Mouse (Mus musculus): ENCODE measurements around the gene Tas1r1. TPM values are rescaled to one million over a fixed set of nuclear protein-coding genes. Genes with fewer than 3 reads are reported as not detected.

Tas1r1 gene
- total and polyA plus RNA-seq, 3 experiments: 0.12 to 0.21 TPM; not detected in 1

DNA sequence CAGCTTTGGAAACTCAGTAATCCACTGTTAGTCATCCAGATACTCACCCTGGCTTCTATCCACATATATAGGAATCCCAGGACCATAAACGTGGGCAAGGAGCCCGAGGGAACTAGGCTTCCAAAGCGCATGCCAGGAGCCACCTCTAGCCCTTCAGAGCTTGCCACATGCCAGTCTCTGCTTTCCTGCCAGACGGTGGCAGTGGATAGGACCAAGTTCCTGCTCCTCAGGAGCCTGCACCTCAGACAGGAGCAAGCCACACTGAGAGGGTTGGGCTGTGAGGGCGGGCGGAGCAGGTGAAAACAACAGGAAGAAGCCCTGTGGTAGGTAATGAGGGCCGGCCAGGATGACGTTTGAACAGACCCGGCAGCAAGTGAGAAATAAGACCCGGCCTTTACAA is 52.5 kb downstream of the Tas1r1 start:
- no peak overlapping the region for H3K4me3 ChIP-seq (ENCODE audit: control insufficient read depth in 1 of 2, insufficient read depth in 1 of 2, low read depth in 2 of 2, low read length in 2 of 2)
- no peak overlapping the region for H3K27ac ChIP-seq (ENCODE audit: control insufficient read depth, low read depth, low read length)
- H3K9me3 ChIP-seq (replicated peaks; ENCODE audit: insufficient read depth, low read length): no peaks in the 10 kb centered on the region
- H3K79me2 ChIP-seq (ENCODE audit: control insufficient read depth, insufficient read depth, low read length, poor library complexity): peaks cover 7% of the 10 kb centered on the region; the same call in 1 of the 2 replicates
- H3K4me1 ChIP-seq (ENCODE audit: control insufficient read depth in 1 of 2, insufficient read depth in 2 of 2, low read length in 2 of 2): peaks cover 0 to 5% of the 10 kb centered on the region in 2 experiments; a peak in 3 of 4 replicates
- no peak for TF ChIP-seq ZNF384 (IDR thresholded peaks at IDR 0.05; ENCODE audit: low read depth, low read length)
- no peak for TF ChIP-seq HCFC1 (IDR thresholded peaks at IDR 0.05; ENCODE audit: low read depth, low read length)
- TF ChIP-seq CHD2 (IDR thresholded peaks at IDR 0.05; ENCODE audit: low read length): no peak
- TF ChIP-seq SIN3A (IDR thresholded peaks at IDR 0.05; ENCODE audit: low read length): no peak
- no peak for TF ChIP-seq JUND (IDR thresholded peaks at IDR 0.05; ENCODE audit: low read depth, low read length)
- no peak for TF ChIP-seq NELFE (IDR thresholded peaks at IDR 0.05; ENCODE audit: low read depth, low read length)
- TF ChIP-seq MAFK (IDR thresholded peaks at IDR 0.05; ENCODE audit: borderline replicate concordance, low read depth, low read length): no peak
- no peak for TF ChIP-seq E2F4 (IDR thresholded peaks at IDR 0.05; ENCODE audit: borderline replicate concordance, low read depth, low read length)
- no peak overlapping the region for H3K9ac ChIP-seq (ENCODE audit: control insufficient read depth, low read depth, low read length, poor library complexity, severe bottlenecking)
- no peak for DNase-seq (ENCODE audit: low read depth, low spot score)
- peaks cover 0 to 3% of the 10 kb centered on the region in 2 experiments; a peak in 2 of 4 replicates for H3K36me3 ChIP-seq (ENCODE audit: control insufficient read depth in 1 of 2, insufficient read depth in 2 of 2, low read length in 2 of 2)
- no peaks in the 10 kb centered on the region for H3K27me3 ChIP-seq (ENCODE audit: control insufficient read depth in 1 of 2, insufficient read depth in 2 of 2, low read length in 2 of 2)

DNA sequence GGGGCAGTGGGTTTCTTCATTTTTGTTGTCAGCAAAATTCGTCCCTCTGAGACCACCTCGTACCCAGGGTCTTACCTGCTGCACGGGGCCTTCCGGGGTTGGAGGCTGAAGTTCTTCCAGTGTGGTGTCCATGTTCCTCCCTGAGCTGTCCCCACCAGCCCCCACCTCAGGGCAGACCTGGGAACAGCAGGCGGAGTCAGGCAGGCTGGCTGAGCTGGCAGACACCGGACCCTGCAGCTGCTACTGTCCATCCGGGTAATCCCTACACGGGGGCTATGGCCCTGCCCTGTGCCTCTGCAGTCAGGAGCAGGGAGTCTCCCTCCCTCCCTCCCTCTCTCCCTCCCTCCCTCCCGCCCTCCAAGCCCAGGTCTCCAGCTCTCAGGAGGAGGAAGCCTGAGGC is 54.8 kb downstream of the Tas1r1 start:
- Histone ChIP-seq H3K79me2 (ENCODE audit: control insufficient read depth, insufficient read depth, low read length, poor library complexity) (peaks cover 6% of the 10 kb centered on the region; the same call in 1 of the 2 replicates), H3K4me3 (ENCODE audit: control insufficient read depth in 1 of 2, insufficient read depth in 1 of 2, low read depth in 2 of 2, low read length in 2 of 2) (no peak overlapping the region), H3K36me3 (ENCODE audit: control insufficient read depth in 1 of 2, insufficient read depth in 2 of 2, low read length in 2 of 2) (peaks cover 0 to 3% of the 10 kb centered on the region in 2 experiments; a peak in 2 of 4 replicates), H3K4me1 (ENCODE audit: control insufficient read depth in 1 of 2, insufficient read depth in 2 of 2, low read length in 2 of 2) (peaks cover 0 to 5% of the 10 kb centered on the region in 2 experiments; a peak in 3 of 4 replicates), H3K27me3 (ENCODE audit: control insufficient read depth in 1 of 2, insufficient read depth in 2 of 2, low read length in 2 of 2) (no peaks in the 10 kb centered on the region), H3K27ac (ENCODE audit: control insufficient read depth, low read depth, low read length) (no peak overlapping the region), H3K9ac (ENCODE audit: control insufficient read depth, low read depth, low read length, poor library complexity, severe bottlenecking) (no peak overlapping the region), H3K9me3 (replicated peaks; ENCODE audit: insufficient read depth, low read length) (no peaks in the 10 kb centered on the region)
- DNase-seq (ENCODE audit: low read depth, low spot score): no peak
- TF ChIP-seq POLR2A (IDR thresholded peaks at IDR 0.05; ENCODE audit: control insufficient read depth in 1 of 2, insufficient read depth in 1 of 2, low read depth in 1 of 2, low read length in 2 of 2, poor library complexity in 1 of 2) (no peak), GATA1 (IDR thresholded peaks at IDR 0.05; ENCODE audit: low read depth, low read length) (no peak)

DNA sequence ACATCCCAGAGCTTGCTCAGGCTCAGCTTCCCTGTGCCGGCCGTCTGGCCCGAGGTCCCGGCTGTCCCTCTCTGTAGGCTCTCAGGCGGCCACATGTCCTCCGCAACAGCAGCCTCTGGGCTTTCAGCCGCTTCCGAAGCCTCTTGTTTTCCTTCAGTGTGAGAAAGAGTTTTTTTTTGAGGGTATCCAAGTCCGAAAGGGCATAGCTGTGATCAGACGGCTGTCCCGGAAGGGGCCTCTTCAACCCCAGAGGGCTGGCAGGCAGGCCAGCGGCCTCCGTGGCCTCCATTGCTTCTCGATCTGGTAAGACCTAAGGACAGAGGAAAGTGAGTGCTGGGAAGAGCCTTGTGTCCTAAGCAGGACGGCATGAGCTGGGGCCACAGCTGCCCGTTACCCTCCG is 55.3 kb downstream of the Tas1r1 start:
- no peak for DNase-seq (ENCODE audit: low read depth, low spot score)
- no peaks in the 10 kb centered on the region for H3K27me3 ChIP-seq (ENCODE audit: control insufficient read depth in 1 of 2, insufficient read depth in 2 of 2, low read length in 2 of 2)
- TF ChIP-seq USF1 (IDR thresholded peaks at IDR 0.05; ENCODE audit: low read depth, low read length): no peak
- TF ChIP-seq POLR2AphosphoS2 (IDR thresholded peaks at IDR 0.05; ENCODE audit: low read length): peak; percentile 72; the same call in 1 of the 2 replicates
- TF ChIP-seq SIN3A (IDR thresholded peaks at IDR 0.05; ENCODE audit: low read length): no peak
- TF ChIP-seq ELF1 (IDR thresholded peaks at IDR 0.05; ENCODE audit: low read depth, low read length): no peak
- no peak for TF ChIP-seq USF2 (IDR thresholded peaks at IDR 0.05; ENCODE audit: borderline replicate concordance in 1 of 2, insufficient read depth in 1 of 2, low read depth in 1 of 2, low read length in 2 of 2)
- TF ChIP-seq MAX (IDR thresholded peaks at IDR 0.05; ENCODE audit: low read length): no peak
- TF ChIP-seq CTCF (IDR thresholded peaks at IDR 0.05 in 2 of 3, conservative IDR thresholded peaks at IDR 0.05 in 1 of 3; ENCODE audit: control insufficient read depth in 1 of 3, insufficient read depth in 1 of 3, low read depth in 2 of 3, low read length in 3 of 3, poor library complexity in 1 of 3, severe bottlenecking in 1 of 3): no peak
- TF ChIP-seq KAT2A (conservative IDR thresholded peaks at IDR 0.05; ENCODE audit: low read depth, low read length): no peak
- H3K4me1 ChIP-seq (ENCODE audit: control insufficient read depth in 1 of 2, insufficient read depth in 2 of 2, low read length in 2 of 2): peaks cover 0 to 5% of the 10 kb centered on the region in 2 experiments; a peak in 3 of 4 replicates
- no peak overlapping the region for H3K9ac ChIP-seq (ENCODE audit: control insufficient read depth, low read depth, low read length, poor library complexity, severe bottlenecking)
- H3K4me3 ChIP-seq (ENCODE audit: control insufficient read depth in 1 of 2, insufficient read depth in 1 of 2, low read depth in 2 of 2, low read length in 2 of 2): no peak overlapping the region
- peaks cover 0 to 3% of the 10 kb centered on the region in 2 experiments; a peak in 2 of 4 replicates for H3K36me3 ChIP-seq (ENCODE audit: control insufficient read depth in 1 of 2, insufficient read depth in 2 of 2, low read length in 2 of 2)
- no peak overlapping the region for H3K27ac ChIP-seq (ENCODE audit: control insufficient read depth, low read depth, low read length)
- no peaks in the 10 kb centered on the region for H3K9me3 ChIP-seq (replicated peaks; ENCODE audit: insufficient read depth, low read length)
- H3K79me2 ChIP-seq (ENCODE audit: control insufficient read depth, insufficient read depth, low read length, poor library complexity): peaks cover 2% of the 10 kb centered on the region; the same call in 1 of the 2 replicates
